Mouse (Mus musculus) liver, embryonic 16.5 days (tissue): ENCODE results near the gene Tst. TPM values are rescaled to one million over a fixed set of nuclear protein-coding genes. Genes with fewer than 3 reads are reported as not detected.

Experiments used
- polyA plus RNA-seq: library from polyadenylated mRNA; unstranded; fragments of >200 nt; fragmentation: Nextera tagmentation; extraction: Ambion mirVana; gene quantifications from 2 replicates; pipeline ENCODE4 v1.2.1, GENCODE M21; 2015

Tst gene
- polyA plus RNA-seq, 1 experiment from 2014 or later: 265 TPM

Other genes with a start within 250 kb of the Tst start
- gene Ift27, start 231.8 kb downstream of the Tst start, polyA plus RNA-seq: 26.6 and 27.8 TPM in 2 replicates
- not detected in 2 replicates for gene Pvalb, start 199.5 kb downstream of the Tst start, polyA plus RNA-seq
- gene Ncf4, start 161.1 kb downstream of the Tst start, polyA plus RNA-seq: 47.8 and 49.9 TPM in 2 replicates
- gene Csf2rb2, start 100.2 kb downstream of the Tst start, polyA plus RNA-seq: 1.3 and 1.9 TPM in 2 replicates
- 5.7 and 7.1 TPM in 2 replicates for gene Csf2rb, start 80.2 kb downstream of the Tst start, polyA plus RNA-seq
- gene Tex33, start 10.0 kb downstream of the Tst start, polyA plus RNA-seq: 0.13 TPM in 1 of 2 replicates, not detected in the other
- 5.9 and 7.5 TPM in 2 replicates for gene Mpst, start 509 bp upstream of the Tst start, polyA plus RNA-seq
- 3.6 and 4.9 TPM in 2 replicates for gene Kctd17, start 22.7 kb upstream of the Tst start, polyA plus RNA-seq
- 29.6 and 33.7 TPM in 2 replicates for gene Tmprss6, start 62.7 kb upstream of the Tst start, polyA plus RNA-seq
- gene Il2rb, start 89.4 kb upstream of the Tst start, polyA plus RNA-seq: 0.63 and 1.1 TPM in 2 replicates
- gene C1qtnf6, start 125.5 kb upstream of the Tst start, polyA plus RNA-seq: 3.6 and 5.3 TPM in 2 replicates
- 0.02 TPM in 1 of 2 replicates, not detected in the other for gene Sstr3, start 138.8 kb upstream of the Tst start, polyA plus RNA-seq
- 108 and 121 TPM in 2 replicates for gene Rac2, start 166.9 kb upstream of the Tst start, polyA plus RNA-seq
- gene Cyth4, start 191.1 kb upstream of the Tst start, polyA plus RNA-seq: 12.5 and 13.5 TPM in 2 replicates